Mouse (Mus musculus): ENCODE measurements at regions not wholly inside any gene's neighbourhood (a gene's known extent, or its start where the extent isn't known, plus 50 kb on each side); places are given as distances from the start of the nearest gene placed in this dataset.
"Not testable (repeated sequence)": the region's sequence is repeated elsewhere in the genome, so short reads cannot be mapped to it uniquely, and the experiment has no call there.

- DNase-seq (ENCODE audit: low read depth, low spot score), result no peak
These were observed 254.4 kb upstream of the Lrrc4c start for GRCm38 (mm10) chr2:96063571-96063970.

GRCm38 (mm10) chr2:96108451-96108850, 209.5 kb upstream of the Lrrc4c start:
- not testable (repeated sequence) for DNase-seq (ENCODE audit: low read depth, low spot score)

GRCm38 (mm10) chr2:96120081-96120480, 197.9 kb upstream of the Lrrc4c start:
- DNase-seq (ENCODE audit: low read depth, low spot score), result no peak

GRCm38 (mm10) chr2:96138570-96138969, 179.4 kb upstream of the Lrrc4c start:
- DNase-seq (ENCODE audit: low read depth, low spot score), result peak; percentile 48

- DNase-seq (ENCODE audit: low read depth, low spot score), result no peak
These were observed 162.7 kb upstream of the Lrrc4c start for GRCm38 (mm10) chr2:96155295-96155694.

- DNase-seq (ENCODE audit: low read depth, low spot score), result no peak
These were observed 151.3 kb upstream of the Lrrc4c start for GRCm38 (mm10) chr2:96166624-96167023.
